In the genomic region with DNA sequence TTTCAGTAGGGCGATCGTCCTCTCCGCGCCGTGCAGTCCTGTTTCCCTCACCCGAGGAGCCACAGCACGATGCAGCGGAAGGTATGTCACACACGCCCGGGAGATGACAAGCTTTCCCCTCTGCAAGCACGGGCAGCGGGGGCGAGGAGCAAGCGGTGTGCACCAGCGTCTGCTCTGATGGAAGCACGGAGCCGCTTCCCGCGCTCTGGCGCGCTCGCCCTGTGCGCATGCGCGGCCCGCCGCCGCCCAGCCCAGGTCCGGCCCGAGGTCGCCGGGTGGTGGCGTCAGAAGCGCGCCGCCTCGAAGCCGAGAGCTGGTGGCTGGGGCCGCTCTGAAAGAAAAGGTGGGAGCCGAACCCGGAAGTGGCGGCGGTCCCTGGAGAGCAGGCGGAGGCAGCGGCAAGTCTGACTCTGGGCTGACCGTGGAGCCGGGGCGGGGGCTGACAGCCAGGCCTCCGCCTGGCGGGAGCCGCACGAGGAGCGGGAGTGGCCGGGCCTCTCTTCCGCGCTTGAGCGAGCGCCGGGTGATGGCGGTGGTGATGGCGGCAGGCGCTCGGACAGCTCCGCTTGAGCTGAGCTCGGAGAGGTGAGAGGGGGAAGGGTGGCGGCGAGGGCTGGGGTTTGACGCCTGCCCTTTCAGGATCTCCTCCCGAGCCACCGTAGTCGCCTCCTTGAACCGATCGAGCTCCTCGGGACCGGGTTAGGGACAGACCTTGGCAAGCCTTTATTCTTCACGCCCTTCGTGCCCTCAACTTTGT, we compare ENCODE assay signal across 8 mouse cellular contexts. TPM values are rescaled to one million over a fixed set of nuclear protein-coding genes. Genes with fewer than 3 reads are reported as not detected.
A peak's percentile ranks its signal among the peaks of the same experiment; 100 is the strongest.
DNase-seq lines count a peak whose midpoint lies in the region; ATAC-seq lines count a peak whose summit lies in the region.

Wdhd1 (minus strand) TSS at position 221 of the 757 bp plus-strand sequence.
Socs4 (plus strand) TSS at position 295 of the 757 bp plus-strand sequence.

- H3K9me3 ChIP-seq in hindbrain, embryonic 16.5 days (ENCODE audit: control insufficient read depth, low read length) = no peaks in the 10 kb centered on the region

- peak; percentile 98 for ATAC-seq in hindbrain, embryonic 16.5 days

- peak within 1 kb of the TSS; percentile 93 for H3K27ac ChIP-seq in hindbrain, embryonic 16.5 days (ENCODE audit: low read depth, low read length)
- H3K27ac ChIP-seq in macrophage = peak within 1 kb of the TSS; percentile 63

- peaks cover 2% of the 10 kb centered on the region; the same call in 1 of the 2 replicates for H3K36me3 ChIP-seq in hindbrain, embryonic 16.5 days (ENCODE audit: control insufficient read depth, insufficient read depth, low read length)
- H3K36me3 ChIP-seq in macrophage (ENCODE audit: inconsistent target) = no peaks in the 10 kb centered on the region

- H3K4me1 ChIP-seq in hindbrain, embryonic 16.5 days (ENCODE audit: control insufficient read depth, insufficient read depth, low read depth, low read length) = peaks cover 17% of the 10 kb centered on the region

- H3K79me2 ChIP-seq in macrophage (ENCODE audit: inconsistent target) = peaks cover 71% of the 10 kb centered on the region

- H3K4me2 ChIP-seq in hindbrain, embryonic 16.5 days (ENCODE audit: low read length) = peak within 1 kb of the TSS; percentile 84

- under 1% methylated on average over 71 of the region's 77 CpGs for WGBS in hindbrain, embryonic 16.5 days
- WGBS in macrophage (ENCODE audit: missing documents) = under 1% methylated on average over 77 of the region's 77 CpGs

- no peaks in the 10 kb centered on the region for H3K27me3 ChIP-seq in hindbrain, embryonic 16.5 days (replicated peaks; ENCODE audit: control insufficient read depth, insufficient read depth, low read length)

- peak within 1 kb of the TSS; percentile 84 for H3K4me3 ChIP-seq in hindbrain, embryonic 16.5 days (ENCODE audit: low read length)
- H3K4me3 ChIP-seq in macrophage (ENCODE audit: inconsistent target) = peak within 1 kb of the TSS; percentile 91

- peak; percentile 96 for DNase-seq in T-cell, adult 2 months (ENCODE audit: low spot score)
- DNase-seq in cerebellum, postnatal 36 days = peak; percentile 94 to 97
- peak; percentile 93 for DNase-seq in gastrocnemius, adult 18-20 months (ENCODE audit: low spot score)
- DNase-seq in left cerebral cortex, adult 18-20 months (ENCODE audit: low spot score in 2 of 2) = peak; percentile 91 to 98
- DNase-seq in right cerebral cortex, adult 18-20 months = peak; percentile 96
- peak; percentile 79 for DNase-seq in urinary bladder, postnatal 10 days (ENCODE audit: low spot score)

- peak within 1 kb of the TSS; percentile 84 for H3K9ac ChIP-seq in hindbrain, embryonic 16.5 days (ENCODE audit: low read depth, low read length)

RNA-seq across cellular contexts. Expression of gene Wdhd1, which starts in this region (rescaled TPM):
- under 1 TPM; 0.40 to 0.53 TPM for total RNA-seq in gastrocnemius, adult 18-20 months (2021)
- polyA plus RNA-seq in hindbrain, embryonic 16.5 days (2015; fragmentation: Nextera tagmentation; extraction: Ambion mirVana) = 12.8 and 15.3 TPM in 2 replicates
- total RNA-seq in left cerebral cortex, adult 18-20 months (2021) = 1 to 10 TPM; 4.5 to 4.6 TPM
- 100 to 1,000 TPM in 1 of 26 experiments, 10 to 100 TPM in 25; 15.1 to 154 (median 35.9) TPM for total RNA-seq in macrophage (2018; cell fraction: chromatin; rRNA removed)
- 1 to 10 TPM; 3.9 to 8.5 (median 6.2) TPM for total RNA-seq in macrophage (2018; cell fraction: cytosol; rRNA removed)
- 10 to 100 TPM; 11.6 to 99.5 (median 20.6) TPM for total RNA-seq in macrophage (2018; cell fraction: nucleus; rRNA removed)
- polyA plus RNA-seq in macrophage (2018) = 3.8 to 25.5 TPM (median 11.8 TPM) in 3 replicates

RNA-seq across cellular contexts. Expression of gene Socs4, which starts in this region (rescaled TPM):
- 1 to 10 TPM; 6.9 to 9.3 TPM for total RNA-seq in gastrocnemius, adult 18-20 months (2021)
- polyA plus RNA-seq in hindbrain, embryonic 16.5 days (2015; fragmentation: Nextera tagmentation; extraction: Ambion mirVana) = 1.7 and 2.6 TPM in 2 replicates
- total RNA-seq in left cerebral cortex, adult 18-20 months (2021) = 10 to 100 TPM; 13.2 to 14.3 TPM
- total RNA-seq in macrophage (2018; cell fraction: chromatin; rRNA removed) = 10 to 100 TPM; 10.5 to 52.4 (median 28.7) TPM
- 10 to 100 TPM; 13.5 to 22.8 (median 19.0) TPM for total RNA-seq in macrophage (2018; cell fraction: cytosol; rRNA removed)
- 10 to 100 TPM; 24.1 to 77.0 (median 39.9) TPM for total RNA-seq in macrophage (2018; cell fraction: nucleus; rRNA removed)
- polyA plus RNA-seq in macrophage (2018) = 10.1 to 13.9 TPM (median 13.5 TPM) in 3 replicates

Comparison
In these comparisons a context has a peak if more than half of its experiments do, and no peak if none do; other contexts are left out.
1. Peak in every context shown above with its lines: DNase-seq, ATAC-seq, H3K4me3 ChIP-seq and H3K27ac ChIP-seq.